Mouse (Mus musculus) T-cell, adult 2 months (primary cell): ENCODE results near the gene Atp5g1.
A peak's percentile ranks its signal among the peaks of the same experiment; 100 is the strongest.
"Not testable (repeated sequence)": the region's sequence is repeated elsewhere in the genome, so short reads cannot be mapped to it uniquely, and the experiment has no call there.

ENCODE experiments used
- DNase-seq: peaks from one replicate; pipeline ENCODE4 v3.0.0; 2022; ENCODE audit warnings: low spot score

The Atp5g1 gene

DNA sequence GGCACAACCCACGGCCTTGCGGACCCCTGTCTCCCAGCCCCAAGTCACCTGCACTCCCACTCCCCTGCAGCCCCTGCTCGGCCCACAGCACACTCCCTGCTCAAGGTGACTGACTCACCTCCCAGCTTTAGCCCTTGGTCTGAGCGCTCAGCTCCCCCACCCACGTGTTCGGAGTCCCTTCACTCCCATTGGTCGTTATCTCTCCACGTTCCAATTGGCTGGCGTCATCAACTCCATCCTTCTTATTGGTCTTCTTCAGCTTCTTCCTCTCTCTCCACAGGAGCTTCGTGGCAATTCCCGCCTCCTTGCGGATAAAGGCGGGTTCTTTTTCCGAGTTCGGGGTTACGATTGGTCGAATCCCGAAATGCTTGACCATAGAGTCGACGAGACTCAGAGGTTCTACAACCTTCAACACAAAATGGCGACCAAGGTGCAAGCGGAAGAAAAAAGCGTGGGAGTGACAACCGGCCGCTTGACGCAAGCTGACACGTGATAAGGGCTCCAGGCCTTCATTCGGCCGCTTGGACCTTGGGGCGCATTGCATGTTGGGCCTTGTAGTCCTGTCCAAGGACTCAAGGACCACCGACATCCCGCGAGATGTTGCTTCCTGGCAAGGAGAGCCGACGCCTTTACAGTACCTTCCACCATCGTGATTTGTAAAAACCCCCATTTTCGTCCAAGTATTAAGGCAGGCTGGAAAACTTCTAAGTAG, at the start of gene Atp5g1:
Gene Atp5g1 (minus strand): TSS at position 162 of the 712 bp plus-strand sequence.
- DNase-seq: peak; percentile 98

DNA sequence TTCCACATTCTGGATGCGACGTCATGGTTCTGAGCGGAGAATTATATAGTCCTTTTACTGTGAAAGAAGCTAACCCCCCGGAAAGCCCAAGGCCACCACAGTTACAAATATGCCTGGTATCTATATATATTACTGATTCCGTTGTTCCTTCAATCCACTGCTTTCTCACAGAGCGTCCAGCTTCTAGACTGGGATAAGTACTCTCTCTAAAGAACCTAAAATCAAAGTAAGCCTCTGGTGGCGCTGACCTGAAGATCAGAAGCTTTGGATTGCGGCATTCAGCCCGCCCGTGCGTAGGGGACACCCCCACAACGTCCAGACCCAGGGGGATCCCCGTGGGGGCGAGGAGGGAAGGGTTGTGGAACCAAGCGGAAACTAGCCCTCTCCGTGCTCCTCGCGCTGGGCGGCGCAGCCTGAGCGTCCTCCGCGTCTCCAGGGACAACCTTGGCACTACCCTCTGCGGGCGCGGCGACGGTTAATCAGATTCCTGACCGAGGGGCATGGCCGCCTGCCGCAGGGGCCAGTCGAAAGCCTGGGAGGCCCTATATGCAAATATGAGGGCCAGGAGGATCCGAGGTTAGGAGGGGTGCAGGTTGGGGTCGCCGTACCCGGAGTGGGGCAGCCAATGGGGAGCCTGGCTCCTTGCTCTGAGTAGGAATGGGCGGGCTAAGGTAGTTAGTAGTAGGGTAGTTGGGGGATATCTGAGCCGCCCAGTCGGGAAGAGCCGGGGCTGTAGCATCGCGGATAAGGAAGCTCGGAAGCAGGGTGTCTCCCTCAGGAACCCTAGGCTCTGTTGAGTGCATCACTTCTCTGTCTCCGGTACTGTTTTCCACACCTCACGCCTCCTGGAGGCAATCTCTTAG, 48.8 kb upstream of the Atp5g1 start:
- DNase-seq: no peak

GRCm38 (mm10) chr11:96122806-96123205, 47.3 kb upstream of the Atp5g1 start:
- not testable (repeated sequence) for DNase-seq

DNA sequence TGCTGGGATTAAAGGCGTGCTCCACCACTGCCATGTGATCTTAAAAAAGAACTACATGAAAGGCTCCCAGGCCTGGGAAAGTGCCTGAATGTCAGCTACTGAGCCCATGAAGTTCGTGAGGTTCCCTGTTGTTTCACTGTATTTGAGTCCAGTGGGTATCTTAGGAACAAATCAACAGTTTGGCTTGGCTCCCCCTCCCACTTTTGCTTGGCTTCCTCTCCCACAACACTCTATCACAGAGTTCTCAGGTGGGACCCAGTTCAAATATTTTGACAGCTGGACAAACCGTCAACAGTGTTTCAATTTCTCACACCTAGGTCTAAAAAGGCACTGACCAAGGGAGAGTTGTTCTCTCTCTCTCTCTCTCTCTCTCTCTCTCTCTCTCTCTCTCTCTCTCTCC, 43.9 kb upstream of the Atp5g1 start:
- DNase-seq: no peak

DNA sequence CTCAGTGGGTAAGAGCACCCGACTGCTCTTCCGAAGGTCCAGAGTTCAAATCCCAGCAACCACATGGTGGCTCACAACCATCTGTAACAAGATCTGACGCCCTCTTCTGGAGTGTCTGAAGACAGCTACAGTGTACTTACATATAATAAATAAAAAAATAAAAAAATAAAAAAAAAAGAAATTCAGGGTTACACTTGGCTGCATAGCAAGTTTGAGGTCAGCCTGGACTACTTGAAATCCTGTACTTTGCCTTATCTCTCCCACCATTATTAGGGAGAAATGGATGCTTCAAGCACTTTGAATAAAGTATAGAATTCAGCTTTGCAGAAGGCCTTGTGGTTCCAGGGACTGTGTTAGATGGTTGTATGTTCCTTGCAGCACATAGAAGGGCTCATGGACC, 41.5 kb upstream of the Atp5g1 start:
- not testable (repeated sequence) for DNase-seq

DNA sequence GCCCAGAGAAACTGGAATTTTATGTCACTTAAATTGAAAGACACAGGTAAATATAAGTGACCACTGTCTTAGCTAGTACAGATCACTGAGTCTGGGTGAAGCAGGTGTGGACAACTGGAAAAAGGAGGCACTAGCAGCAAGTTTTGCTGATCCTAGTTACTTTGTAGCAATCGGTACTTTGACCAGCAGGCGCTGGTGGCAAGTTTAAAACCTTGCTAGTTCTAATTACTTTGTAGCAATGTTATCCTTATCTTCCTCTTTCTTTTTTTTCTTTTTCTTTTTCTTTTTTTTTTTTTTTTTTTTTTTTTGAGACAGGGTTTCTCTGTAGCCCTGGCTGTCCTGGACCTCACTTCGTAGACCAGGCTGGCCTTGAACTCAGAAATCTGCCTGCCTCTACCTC, 40.6 kb upstream of the Atp5g1 start:
- DNase-seq: no peak

- no peak for DNase-seq
Measured at GRCm38 (mm10) chr11:96115416-96115815, 39.9 kb upstream of the Atp5g1 start.

DNA sequence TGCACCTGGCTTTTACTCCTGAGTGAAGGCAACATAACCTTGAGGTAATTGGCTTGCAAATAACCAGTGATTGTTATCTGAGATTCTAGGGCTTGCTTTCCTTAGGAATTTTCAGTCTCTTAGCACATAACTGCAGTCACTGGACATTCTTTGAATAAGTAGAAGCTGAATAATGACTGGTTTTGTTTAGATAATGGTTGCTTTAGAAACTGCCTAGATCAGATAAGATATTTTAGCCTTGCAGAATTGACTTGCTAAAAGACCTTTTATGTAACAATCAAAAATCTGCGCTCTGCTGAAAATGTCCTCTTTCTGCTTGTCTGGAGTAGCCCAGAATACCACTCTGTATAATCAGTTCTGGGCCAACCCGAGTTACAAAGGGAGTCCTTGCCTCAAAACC, 38.6 kb upstream of the Atp5g1 start:
- no peak for DNase-seq

DNA sequence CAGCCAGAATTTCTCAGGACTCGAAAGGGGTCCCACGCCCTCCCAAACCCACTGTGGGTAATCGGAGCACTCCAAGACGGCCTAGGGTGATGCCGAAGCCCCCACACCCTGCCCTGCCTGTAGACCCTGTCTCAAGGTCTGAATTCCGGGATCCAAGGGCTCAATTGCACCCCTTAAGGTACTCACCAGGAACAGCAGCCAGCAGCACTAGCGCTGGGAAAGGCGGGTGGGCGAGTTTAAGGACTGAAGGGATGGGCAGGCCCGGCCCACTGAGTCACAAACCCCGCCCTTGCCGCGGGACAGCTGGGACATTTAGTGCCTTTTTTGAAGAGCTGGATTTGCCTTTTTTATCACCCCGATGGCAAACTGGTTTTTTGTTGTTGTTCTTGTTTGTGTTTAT, 36.3 kb upstream of the Atp5g1 start, which contains the start of gene Calcoco2:
Gene Calcoco2 (minus strand): TSS at position 214 of the 400 bp plus-strand sequence.
- no peak for DNase-seq

- not testable (repeated sequence) for DNase-seq
Measured at GRCm38 (mm10) chr11:96110950-96111349, 35.5 kb upstream of the Atp5g1 start.

DNA sequence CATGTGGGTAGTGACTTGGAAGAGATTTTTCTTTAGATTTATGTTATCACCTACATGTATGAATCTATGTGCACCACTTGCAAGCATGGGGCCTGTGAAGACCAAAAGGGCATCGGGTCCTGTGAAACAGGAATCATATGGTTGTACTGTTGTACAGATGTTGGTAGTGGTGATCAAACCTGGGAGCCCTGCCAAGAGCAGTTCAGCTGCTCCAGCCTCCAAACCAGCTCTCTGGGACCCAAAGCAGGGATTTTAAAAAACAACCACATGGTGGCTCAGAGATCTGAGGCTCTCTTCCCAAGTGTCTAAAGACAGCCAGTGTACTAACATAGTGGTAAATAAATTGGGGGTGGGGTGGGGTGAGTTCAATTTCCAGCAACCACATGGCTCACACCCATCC, 32.9 kb upstream of the Atp5g1 start:
- no peak for DNase-seq

DNA sequence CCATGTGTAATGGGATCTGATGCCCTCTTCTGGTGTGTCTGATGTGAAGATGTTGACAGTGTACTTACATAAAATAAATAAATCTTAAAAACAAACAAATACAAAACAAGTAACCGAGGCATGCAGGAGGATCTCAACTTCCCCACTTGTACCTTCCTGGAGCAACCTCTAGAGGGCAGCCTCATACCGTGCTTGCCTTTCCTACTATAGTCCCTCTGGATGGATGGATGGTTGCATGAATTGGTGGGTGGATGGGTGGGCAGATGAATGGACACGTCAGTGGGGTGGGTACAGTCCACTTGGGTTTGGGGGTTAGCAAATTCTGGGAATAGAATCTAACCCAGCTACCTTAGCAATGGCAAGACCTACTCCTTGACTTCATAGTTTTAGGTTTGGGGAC, 17.9 kb upstream of the Atp5g1 start:
- peak; percentile 25 for DNase-seq

- DNase-seq: no peak
Measured at GRCm38 (mm10) chr11:96092674-96093291, 17.3 kb upstream of the Atp5g1 start.

- DNase-seq: no peak
Measured at GRCm38 (mm10) chr11:96091073-96091472, 15.6 kb upstream of the Atp5g1 start.

DNA sequence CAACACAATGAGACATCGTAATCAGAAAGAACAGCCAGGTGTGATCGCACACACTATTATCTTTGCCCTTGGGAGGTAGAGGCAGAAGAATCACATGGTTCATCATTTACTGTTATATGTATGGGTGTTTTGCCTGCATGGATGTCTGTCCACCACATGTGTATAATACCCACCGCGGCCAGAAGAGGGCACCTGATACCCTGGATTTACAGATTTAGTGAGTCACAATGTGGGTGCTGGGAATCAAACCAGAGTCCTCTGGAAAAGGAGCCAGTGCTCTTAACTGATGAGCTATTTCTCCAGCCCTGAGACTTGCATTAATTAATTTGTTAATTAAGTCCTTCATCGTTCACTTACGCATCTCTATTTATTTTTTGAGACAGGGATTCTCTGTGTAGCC, 12.5 kb upstream of the Atp5g1 start:
- DNase-seq: no peak

- no peak for DNase-seq
Measured at GRCm38 (mm10) chr11:96082682-96083081, 7.2 kb upstream of the Atp5g1 start.

GRCm38 (mm10) chr11:96080736-96081135, 5.3 kb upstream of the Atp5g1 start:
- no peak for DNase-seq

- DNase-seq: no peak
Measured at GRCm38 (mm10) chr11:96076221-96077105, 993 bp upstream of the Atp5g1 start.

DNA sequence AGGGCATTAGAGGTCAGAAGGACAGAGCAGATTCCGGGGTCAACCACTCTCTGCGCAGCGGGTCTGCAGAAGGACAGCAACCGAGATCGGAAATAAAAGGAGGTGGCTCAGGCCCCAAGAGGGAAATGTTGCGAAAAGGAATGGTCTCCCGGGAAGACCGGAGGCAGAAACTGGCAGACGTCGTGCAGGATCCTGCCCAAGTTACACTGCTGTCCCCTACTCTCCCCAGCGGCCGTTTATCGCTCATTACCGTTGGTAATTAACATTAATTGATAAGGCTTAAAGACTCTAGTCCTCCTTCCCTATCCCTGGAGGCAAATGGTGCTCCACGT, 327 bp downstream of the Atp5g1 start:
- DNase-seq: peak; percentile 8

DNA sequence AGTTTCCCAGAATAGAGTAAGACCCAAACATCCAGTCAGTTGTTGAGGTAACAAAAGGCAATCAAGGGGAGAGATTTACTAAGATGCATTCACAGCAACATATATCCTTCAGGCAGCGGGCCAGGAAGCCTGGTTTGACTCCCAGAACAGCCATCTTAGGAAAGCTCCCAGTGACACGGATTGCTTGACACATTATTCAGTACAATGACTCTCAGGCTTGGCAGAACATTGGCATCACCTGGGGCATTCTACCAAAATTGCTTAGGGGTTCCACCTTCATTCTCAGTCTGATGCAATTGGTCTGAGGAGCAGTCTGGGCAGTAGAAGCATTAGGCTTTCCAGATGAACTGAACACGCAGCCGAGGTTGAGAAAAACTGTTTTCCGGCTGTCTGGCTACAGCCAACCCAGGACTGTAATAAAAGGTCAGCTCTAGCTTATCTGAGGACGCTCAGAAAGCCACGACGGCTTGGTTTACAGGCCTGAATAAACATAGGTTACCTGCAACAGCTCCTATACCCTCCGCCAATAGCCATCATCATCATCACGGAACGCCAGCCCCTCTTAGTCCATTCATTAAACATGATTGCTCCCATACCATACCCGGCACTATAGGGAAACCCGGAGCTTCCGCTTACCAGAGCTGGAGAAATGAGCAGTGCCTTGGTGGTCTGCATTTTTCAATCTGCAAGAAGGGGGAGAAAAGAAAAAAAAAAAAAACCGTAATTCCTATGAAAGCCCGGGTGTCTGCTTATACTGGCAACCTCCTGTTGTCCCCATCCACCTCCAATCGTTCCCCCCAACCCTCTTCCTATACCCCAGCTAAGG, 906 bp downstream of the Atp5g1 start:
- DNase-seq: no peak
